Mouse (Mus musculus) hindbrain, embryonic 15.5 days (tissue): Measurements from ENCODE around the gene Gpatch3. TPM values are rescaled to one million over a fixed set of nuclear protein-coding genes. Genes with fewer than 3 reads are reported as not detected.

Experiments
- ATAC-seq: fragments of 200-750 bp; cut with Nextera tagmentation; 2 replicates; pipeline ENCODE4 v1.8.0; 2017; ENCODE audit warnings: low read depth, moderate number of reproducible peaks, moderate TSS enrichment; ENCODE audit not compliant: low FRiP score
- H3K27ac ChIP-seq: fragments of 300-500 bp; sonication (generic); replicated peaks from 2 replicates; pipeline ENCODE4 v1.5.1; 2015; ENCODE audit warnings: mild to moderate bottlenecking, inconsistent platforms
- H3K27me3 ChIP-seq: fragments of 300-500 bp; sonication (generic); 2 replicates; pipeline ENCODE4 v1.6.1; 2015; ENCODE audit warnings: control low read depth, inconsistent platforms
- H3K36me3 ChIP-seq: fragments of 300-500 bp; sonication (generic); 2 replicates; pipeline ENCODE4 v1.6.1; 2015; ENCODE audit warnings: control low read depth, inconsistent platforms
- H3K4me1 ChIP-seq: fragments of 300-500 bp; sonication (generic); replicated peaks from 2 replicates; pipeline ENCODE4 v1.6.1; 2015; ENCODE audit warnings: control low read depth, inconsistent platforms
- H3K4me2 ChIP-seq: fragments of 300-500 bp; sonication (generic); 2 replicates; pipeline ENCODE4 v1.6.1; 2015; ENCODE audit warnings: moderate library complexity, mild to moderate bottlenecking, inconsistent platforms
- H3K4me3 ChIP-seq: fragments of 300-500 bp; sonication (generic); 2 replicates; pipeline ENCODE4 v1.5.1; 2015; ENCODE audit warnings: mild to moderate bottlenecking, inconsistent platforms
- H3K9ac ChIP-seq: fragments of 300-500 bp; sonication (generic); 2 replicates; pipeline ENCODE4 v1.6.1; 2015; ENCODE audit warnings: inconsistent platforms
- H3K9me3 ChIP-seq: fragments of 300-500 bp; sonication (generic); 2 replicates; pipeline ENCODE4 v1.6.1; 2016; ENCODE audit warnings: control low read depth, inconsistent platforms
- WGBS: fragments of 180-500 bp; shearing (Covaris S2); methylation state at CpG from one replicate; pipeline ENCODE4 v1.1.7; 2015; 5-methylcytosine and 5-hydroxymethylcytosine counted together
- polyA plus RNA-seq: library from polyadenylated mRNA; unstranded; fragments of >200 nt; fragmentation: Nextera tagmentation; extraction: Ambion mirVana; gene quantifications from 2 replicates; pipeline ENCODE4 v1.2.1, GENCODE M21; 2015

Gene Gpatch3
- 7.1 and 8.6 TPM in 2 replicates for polyA plus RNA-seq

- peak within 1 kb of the TSS; percentile 80 for H3K9ac ChIP-seq
- peak; percentile 92 for ATAC-seq
- H3K4me3 ChIP-seq, result peak within 1 kb of the TSS; percentile 92
- WGBS, result 6% methylated on average over 44 of the region's 44 CpGs
- H3K4me2 ChIP-seq, result peak within 1 kb of the TSS; percentile 75
- H3K4me1 ChIP-seq, result peaks cover 17% of the 10 kb centered on the region
- H3K27ac ChIP-seq, result peak within 1 kb of the TSS; percentile 82
- no peaks in the 10 kb centered on the region for H3K9me3 ChIP-seq
- H3K27me3 ChIP-seq, result no peaks in the 10 kb centered on the region
- H3K36me3 ChIP-seq, result peaks cover 13% of the 10 kb centered on the region
Measured at GRCm38 (mm10) chr4:133574070-133574842, at the start of gene Gpatch3. Gpatch3 (plus strand) TSS chr4:133574745.

GRCm38 (mm10) chr4:133527788-133528187, 46.8 kb upstream of the Gpatch3 start:
- Histone ChIP-seq H3K27me3 (no peaks in the 10 kb centered on the region), H3K9ac (no peak overlapping the region), H3K4me1 (no peaks in the 10 kb centered on the region), H3K4me3 (no peak overlapping the region), H3K9me3 (no peaks in the 10 kb centered on the region), H3K36me3 (peaks cover 32% of the 10 kb centered on the region), H3K27ac (no peak overlapping the region), H3K4me2 (no peak overlapping the region)
- ATAC-seq, result no peak
- 69% methylated on average over 16 of the region's 16 CpGs for WGBS

GRCm38 (mm10) chr4:133532777-133533176, 41.8 kb upstream of the Gpatch3 start:
- no peak for ATAC-seq
- WGBS, result 93% methylated on average over 3 of the region's 3 CpGs
- Histone ChIP-seq H3K9ac (no peak overlapping the region), H3K9me3 (no peaks in the 10 kb centered on the region), H3K27ac (no peak overlapping the region), H3K27me3 (no peaks in the 10 kb centered on the region), H3K4me2 (no peak overlapping the region), H3K4me1 (no peaks in the 10 kb centered on the region), H3K4me3 (no peak overlapping the region), H3K36me3 (peaks cover 63% of the 10 kb centered on the region)

- WGBS, result 88% methylated on average over 3 of the region's 3 CpGs
- no peaks in the 10 kb centered on the region for H3K4me1 ChIP-seq
- no peak overlapping the region for H3K27ac ChIP-seq
- ATAC-seq, result no peak
- no peaks in the 10 kb centered on the region for H3K27me3 ChIP-seq
- no peak overlapping the region for H3K4me2 ChIP-seq
- H3K9me3 ChIP-seq, result no peaks in the 10 kb centered on the region
- H3K36me3 ChIP-seq, result peaks cover 63% of the 10 kb centered on the region
- H3K4me3 ChIP-seq, result no peak overlapping the region
- H3K9ac ChIP-seq, result no peak overlapping the region
Measured at GRCm38 (mm10) chr4:133536081-133536480, 38.5 kb upstream of the Gpatch3 start.

- peaks cover 58% of the 10 kb centered on the region for H3K36me3 ChIP-seq
- H3K9me3 ChIP-seq, result no peaks in the 10 kb centered on the region
- WGBS, result 90% methylated on average over 5 of the region's 5 CpGs
- no peak overlapping the region for H3K9ac ChIP-seq
- no peak overlapping the region for H3K4me2 ChIP-seq
- no peak overlapping the region for H3K4me3 ChIP-seq
- H3K27ac ChIP-seq, result no peak overlapping the region
- H3K4me1 ChIP-seq, result no peaks in the 10 kb centered on the region
- no peak for ATAC-seq
- H3K27me3 ChIP-seq, result no peaks in the 10 kb centered on the region
Measured at GRCm38 (mm10) chr4:133536652-133537051, 37.9 kb upstream of the Gpatch3 start.

GRCm38 (mm10) chr4:133545272-133546231, 29.0 kb upstream of the Gpatch3 start, which contains the start of gene Nudc:
Nudc (minus strand) TSS chr4:133545996.
- Histone ChIP-seq H3K27ac (peak within 1 kb of the TSS; percentile 88), H3K27me3 (no peaks in the 10 kb centered on the region), H3K36me3 (peaks cover 15% of the 10 kb centered on the region; the same call in 1 of the 2 replicates), H3K9ac (peak within 1 kb of the TSS; percentile 87), H3K9me3 (no peaks in the 10 kb centered on the region), H3K4me2 (peak within 1 kb of the TSS; percentile 88), H3K4me1 (peaks cover 23% of the 10 kb centered on the region), H3K4me3 (peak within 1 kb of the TSS; percentile 95)
- WGBS, result under 1% methylated on average over 71 of the region's 77 CpGs
- peak; percentile 99 for ATAC-seq

- WGBS, result 88% methylated on average over 1 of the region's 1 CpGs
- no peak overlapping the region for H3K4me2 ChIP-seq
- no peak for ATAC-seq
Measured at GRCm38 (mm10) chr4:133552029-133552428, 22.5 kb upstream of the Gpatch3 start.

GRCm38 (mm10) chr4:133552768-133553447, 21.6 kb upstream of the Gpatch3 start, which contains the start of gene Nr0b2:
Nr0b2 (plus strand) TSS chr4:133553376.
- WGBS, result 75% methylated on average over 10 of the region's 10 CpGs
- Histone ChIP-seq H3K36me3 (no peaks in the 10 kb centered on the region), H3K4me3 (no peak within 1 kb of the TSS), H3K27me3 (no peaks in the 10 kb centered on the region), H3K4me1 (no peaks in the 10 kb centered on the region), H3K27ac (no peak within 1 kb of the TSS), H3K4me2 (no peak within 1 kb of the TSS), H3K9me3 (no peaks in the 10 kb centered on the region), H3K9ac (no peak within 1 kb of the TSS)
- no peak for ATAC-seq

More at GRCm38 (mm10) chr4:133552029-133552428, 22.5 kb upstream of the Gpatch3 start:
- Histone ChIP-seq H3K36me3 (no peaks in the 10 kb centered on the region), H3K9me3 (no peaks in the 10 kb centered on the region), H3K4me3 (no peak overlapping the region), H3K27me3 (no peaks in the 10 kb centered on the region), H3K9ac (no peak overlapping the region), H3K4me1 (no peaks in the 10 kb centered on the region), H3K27ac (no peak overlapping the region)

- Histone ChIP-seq H3K4me1 (no peaks in the 10 kb centered on the region), H3K9ac (no peak overlapping the region), H3K27me3 (no peaks in the 10 kb centered on the region), H3K9me3 (no peaks in the 10 kb centered on the region), H3K4me3 (no peak overlapping the region), H3K36me3 (no peaks in the 10 kb centered on the region), H3K4me2 (no peak overlapping the region), H3K27ac (no peak overlapping the region)
- WGBS, result 82% methylated on average over 19 of the region's 19 CpGs
- ATAC-seq, result no peak
Measured at GRCm38 (mm10) chr4:133553448-133554330, 20.9 kb upstream of the Gpatch3 start.

GRCm38 (mm10) chr4:133557041-133557717, 17.4 kb upstream of the Gpatch3 start:
- Histone ChIP-seq H3K4me2 (no peak overlapping the region), H3K36me3 (no peaks in the 10 kb centered on the region), H3K4me1 (no peaks in the 10 kb centered on the region), H3K27me3 (no peaks in the 10 kb centered on the region), H3K9me3 (no peaks in the 10 kb centered on the region), H3K27ac (no peak overlapping the region), H3K9ac (no peak overlapping the region), H3K4me3 (no peak overlapping the region)
- 27% methylated on average over 10 of the region's 10 CpGs for WGBS
- no peak for ATAC-seq
